Mouse (Mus musculus): ENCODE measurements around the gene Hfe2.

The Hfe2 gene

GRCm38 (mm10) chr3:96526864-96527542 lies 2.0 kb downstream of the Hfe2 start:
- DNase-seq (ENCODE audit: low read depth, low spot score), result peak; percentile 62

GRCm38 (mm10) chr3:96528506-96528905 lies 3.5 kb downstream of the Hfe2 start:
- DNase-seq (ENCODE audit: low read depth, low spot score), result no peak

GRCm38 (mm10) chr3:96532050-96532449 lies 7.1 kb downstream of the Hfe2 start:
- DNase-seq (ENCODE audit: low read depth, low spot score), result no peak

GRCm38 (mm10) chr3:96534300-96534699 lies 9.3 kb downstream of the Hfe2 start:
- DNase-seq (ENCODE audit: low read depth, low spot score), result no peak

- DNase-seq (ENCODE audit: low read depth, low spot score), result no peak
Measured at GRCm38 (mm10) chr3:96539316-96539715, 14.3 kb downstream of the Hfe2 start.

GRCm38 (mm10) chr3:96540740-96541139 lies 15.8 kb downstream of the Hfe2 start:
- DNase-seq (ENCODE audit: low read depth, low spot score), result no peak

- DNase-seq (ENCODE audit: low read depth, low spot score), result peak; percentile 68
Measured at GRCm38 (mm10) chr3:96541328-96542078, 16.5 kb downstream of the Hfe2 start.

GRCm38 (mm10) chr3:96542554-96542953 lies 17.6 kb downstream of the Hfe2 start:
- DNase-seq (ENCODE audit: low read depth, low spot score), result no peak

GRCm38 (mm10) chr3:96543345-96543744 lies 18.4 kb downstream of the Hfe2 start:
- no peak for DNase-seq (ENCODE audit: low read depth, low spot score)

GRCm38 (mm10) chr3:96545565-96545964 lies 20.6 kb downstream of the Hfe2 start:
- no peak for DNase-seq (ENCODE audit: low read depth, low spot score)

- peak; percentile 13 for DNase-seq (ENCODE audit: low read depth, low spot score)
Measured at GRCm38 (mm10) chr3:96546880-96547279, 21.9 kb downstream of the Hfe2 start.

- peak; percentile 79 for DNase-seq (ENCODE audit: low read depth, low spot score)
Measured at GRCm38 (mm10) chr3:96547389-96547960, 22.5 kb downstream of the Hfe2 start.

- DNase-seq (ENCODE audit: low read depth, low spot score), result no peak
Measured at GRCm38 (mm10) chr3:96548824-96549223, 23.9 kb downstream of the Hfe2 start.

GRCm38 (mm10) chr3:96549346-96549745 lies 24.4 kb downstream of the Hfe2 start:
- no peak for DNase-seq (ENCODE audit: low read depth, low spot score)

GRCm38 (mm10) chr3:96551203-96551602 lies 26.2 kb downstream of the Hfe2 start:
- peak; percentile 79 for DNase-seq (ENCODE audit: low read depth, low spot score)

GRCm38 (mm10) chr3:96551890-96552289 lies 26.9 kb downstream of the Hfe2 start:
- no peak for DNase-seq (ENCODE audit: low read depth, low spot score)

- DNase-seq (ENCODE audit: low read depth, low spot score), result no peak
Measured at GRCm38 (mm10) chr3:96553601-96554000, 28.6 kb downstream of the Hfe2 start.

GRCm38 (mm10) chr3:96554251-96554650 lies 29.3 kb downstream of the Hfe2 start:
- DNase-seq (ENCODE audit: low read depth, low spot score), result no peak

GRCm38 (mm10) chr3:96555041-96555596 lies 30.1 kb downstream of the Hfe2 start:
- no peak for DNase-seq (ENCODE audit: low read depth, low spot score)

- no peak for DNase-seq (ENCODE audit: low read depth, low spot score)
Measured at GRCm38 (mm10) chr3:96555999-96556614, 31.1 kb downstream of the Hfe2 start.

- DNase-seq (ENCODE audit: low read depth, low spot score), result no peak
Measured at GRCm38 (mm10) chr3:96556651-96557635, 32.0 kb downstream of the Hfe2 start.
